Mouse (Mus musculus) CH12.LX (cell line): ENCODE results near the gene Gm20388.
A peak's percentile ranks its signal among the peaks of the same experiment; 100 is the strongest.

Experiments used
- CTCF ChIP-seq, 2 experiments: IDR thresholded peaks in 1 of 2; conservative IDR thresholded peaks in 1 of 2; 2 replicates each; pipeline ENCODE4 v1.5.1; 2011 to 2012; ENCODE audit warnings: low read depth in 2 of 2, low read length in 2 of 2, improper control_type of control experiment in 1 of 2, inconsistent platforms in 1 of 2, mild to moderate bottlenecking in 1 of 2, moderate library complexity in 1 of 2
- EP300 ChIP-seq: IDR thresholded peaks from 2 replicates; pipeline ENCODE4 v1.6.1; 2011; ENCODE audit warnings: low read length, improper control_type of control experiment
- IRF4 ChIP-seq: IDR thresholded peaks from 2 replicates; pipeline ENCODE4 v1.6.1; 2014; ENCODE audit warnings: low read depth, mild to moderate bottlenecking, inconsistent platforms, low read length, improper control_type of control experiment
- MAX ChIP-seq: IDR thresholded peaks from 2 replicates; pipeline ENCODE4 v1.6.1; 2011; ENCODE audit warnings: low read length, improper control_type of control experiment
- MXI1 ChIP-seq: IDR thresholded peaks from 2 replicates; pipeline ENCODE4 v1.6.1; 2011; ENCODE audit warnings: mild to moderate bottlenecking, low read depth, low read length, improper control_type of control experiment
- NELFE ChIP-seq: IDR thresholded peaks from 2 replicates; pipeline ENCODE4 v1.6.1; 2011; ENCODE audit warnings: low read depth, low read length, improper control_type of control experiment
- PAX5 ChIP-seq: IDR thresholded peaks from 2 replicates; pipeline ENCODE4 v1.6.1; 2012; ENCODE audit warnings: low read length, inconsistent platforms, mixed read lengths
- POLR2A ChIP-seq: IDR thresholded peaks from 2 replicates; pipeline ENCODE4 v1.6.1; 2011; ENCODE audit warnings: low read depth, mild to moderate bottlenecking, improper control_type of control experiment, low read length
- RCOR1 ChIP-seq: conservative IDR thresholded peaks from 2 replicates; pipeline ENCODE4 v1.6.1; 2012; ENCODE audit warnings: low read depth, mild to moderate bottlenecking, inconsistent platforms, low read length, improper control_type of control experiment
- UBTF ChIP-seq: IDR thresholded peaks from 2 replicates; pipeline ENCODE4 v1.6.1; 2012; ENCODE audit warnings: low read depth, mild to moderate bottlenecking, inconsistent platforms, low read length, improper control_type of control experiment, moderate library complexity
- USF1 ChIP-seq: IDR thresholded peaks from 2 replicates; pipeline ENCODE4 v1.6.1; 2014; ENCODE audit warnings: low read depth, mild to moderate bottlenecking, inconsistent platforms, low read length, improper control_type of control experiment
- USF2 ChIP-seq: conservative IDR thresholded peaks from 2 replicates; pipeline ENCODE4 v1.6.1; 2011; ENCODE audit warnings: low read depth, low read length, improper control_type of control experiment

DNA sequence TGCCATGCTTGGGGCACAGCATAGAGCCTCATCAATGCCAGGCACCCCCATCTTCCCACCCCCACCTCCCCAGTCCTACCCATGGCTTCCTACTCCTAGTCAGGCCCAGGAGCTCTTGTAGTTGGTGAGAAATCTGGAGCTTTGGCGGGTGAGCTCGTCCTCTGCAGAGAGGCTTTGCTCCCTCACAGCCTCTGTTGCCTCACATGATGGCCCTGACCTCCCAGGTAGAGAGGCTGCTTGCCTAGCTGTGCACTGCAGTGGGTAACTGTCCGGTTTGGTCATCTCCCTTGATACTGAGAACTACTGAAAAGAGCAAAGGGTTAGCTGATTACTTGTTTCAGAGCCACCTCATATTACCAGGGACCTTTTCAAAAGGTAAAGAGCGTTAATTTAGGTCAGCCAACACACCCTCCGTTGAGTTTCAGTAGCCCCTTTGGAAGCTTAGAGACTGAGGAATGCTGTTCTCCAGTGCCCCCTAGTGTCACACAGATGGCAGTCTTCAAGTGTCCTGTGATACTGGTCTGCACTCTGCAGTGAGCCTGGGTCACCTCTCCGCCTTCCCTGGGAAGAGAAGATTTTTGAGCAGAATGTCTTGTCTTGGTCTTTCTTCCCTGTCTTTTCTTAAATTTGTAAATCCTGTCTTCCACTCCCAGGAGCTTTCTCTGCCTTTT lies 16.9 kb downstream of the Gm20388 start:
- no peak for TF ChIP-seq USF2
- no peak for TF ChIP-seq USF1
- peak; percentile 30 to 65; a peak in 2 of 4 replicates for TF ChIP-seq CTCF (conservative IDR thresholded peaks at IDR 0.05 in 1 of 2, IDR thresholded peaks at IDR 0.05 in 1 of 2; ENCODE audit: low read depth in 2 of 2, low read length in 2 of 2)
- peak; percentile 10; the same call in 1 of the 2 replicates for TF ChIP-seq POLR2A
- no peak for TF ChIP-seq EP300
- TF ChIP-seq MAX: no peak
- no peak for TF ChIP-seq RCOR1
- TF ChIP-seq IRF4: no peak
- no peak for TF ChIP-seq PAX5
- TF ChIP-seq NELFE: no peak
- TF ChIP-seq UBTF: no peak
- TF ChIP-seq MXI1: no peak
